Mouse (Mus musculus) neural tube, embryonic 13.5 days (tissue): Measurements from ENCODE around the gene Rpl35. TPM values are rescaled to one million over a fixed set of nuclear protein-coding genes. Genes with fewer than 3 reads are reported as not detected.

Source experiments
- ATAC-seq: fragments of 200-750 bp; cut with Nextera tagmentation; 2 replicates; pipeline ENCODE4 v1.8.0; 2017; ENCODE audit warnings: low read depth, mild to moderate bottlenecking, moderate TSS enrichment, moderate library complexity
- H3K27ac ChIP-seq: fragments of 300-500 bp; sonication (generic); replicated peaks from 2 replicates; pipeline ENCODE4 v1.5.1; 2015; ENCODE audit warnings: moderate library complexity, mild to moderate bottlenecking, inconsistent platforms
- H3K27me3 ChIP-seq: fragments of 300-500 bp; sonication (generic); 2 replicates; pipeline ENCODE4 v1.6.1; 2015; ENCODE audit warnings: mild to moderate bottlenecking, inconsistent platforms
- H3K36me3 ChIP-seq: fragments of 300-500 bp; sonication (generic); 2 replicates; pipeline ENCODE4 v1.6.1; 2015; ENCODE audit warnings: mild to moderate bottlenecking, inconsistent platforms
- H3K4me1 ChIP-seq: fragments of 300-500 bp; sonication (generic); replicated peaks from 2 replicates; pipeline ENCODE4 v1.6.1; 2015; ENCODE audit warnings: inconsistent platforms
- H3K4me2 ChIP-seq: fragments of 300-500 bp; sonication (generic); 2 replicates; pipeline ENCODE4 v1.6.1; 2015; ENCODE audit warnings: inconsistent platforms, mild to moderate bottlenecking, moderate library complexity
- H3K4me3 ChIP-seq: fragments of 300-500 bp; sonication (generic); 2 replicates; pipeline ENCODE4 v1.5.1; 2015; ENCODE audit warnings: mild to moderate bottlenecking, inconsistent platforms
- H3K9ac ChIP-seq: fragments of 300-500 bp; sonication (generic); 2 replicates; pipeline ENCODE4 v1.6.1; 2015; ENCODE audit warnings: moderate library complexity, mild to moderate bottlenecking, inconsistent platforms
- H3K9me3 ChIP-seq: fragments of 300-500 bp; sonication (generic); 2 replicates; pipeline ENCODE4 v1.6.1; 2016; ENCODE audit warnings: inconsistent platforms
- WGBS: fragments of 180-500 bp; shearing (Covaris S2); methylation state at CpG from one replicate; pipeline ENCODE4 v1.1.7; 2015; 5-methylcytosine and 5-hydroxymethylcytosine counted together
- polyA plus RNA-seq: library from polyadenylated mRNA; unstranded; fragments of >200 nt; fragmentation: Nextera tagmentation; extraction: Ambion mirVana; gene quantifications from 2 replicates; pipeline ENCODE4 v1.2.1, GENCODE M21; 2015

Rpl35 gene
- polyA plus RNA-seq, 1 experiment from 2014 or later: 755 TPM

DNA sequence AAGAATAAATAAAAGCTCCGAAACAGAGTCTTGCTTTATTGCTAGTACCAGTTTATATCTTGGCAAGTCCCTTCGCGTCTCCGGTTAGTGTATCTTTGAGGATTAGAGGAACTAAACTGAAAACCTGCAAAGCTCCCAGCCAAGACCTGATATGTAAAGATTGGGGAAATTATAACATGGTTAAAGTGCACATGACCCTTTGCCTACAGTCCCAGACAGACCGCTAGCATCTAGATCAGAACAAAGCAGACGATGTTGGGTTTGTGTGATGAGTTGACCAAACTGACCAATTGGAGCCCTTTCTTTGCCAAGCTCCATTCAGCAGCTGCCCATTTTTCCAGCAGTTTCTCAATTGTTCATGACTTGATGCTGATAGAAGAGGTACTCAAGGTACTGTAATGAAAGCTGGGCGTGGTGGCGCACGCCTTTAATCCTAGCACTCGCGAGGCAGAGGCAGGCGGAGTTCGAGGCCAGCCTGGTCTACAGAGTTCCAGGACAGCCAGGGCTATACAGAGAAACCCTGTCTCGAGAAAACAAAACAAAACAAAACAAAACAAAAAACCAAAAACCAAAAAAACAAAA lies 816 bp upstream of the Rpl35 start:
- Histone ChIP-seq H3K9me3 (no peaks in the 10 kb centered on the region), H3K27me3 (no peaks in the 10 kb centered on the region), H3K4me1 (peaks cover 66% of the 10 kb centered on the region), H3K4me2 (peak overlapping the region; percentile 95), H3K9ac (peak overlapping the region; percentile 85), H3K4me3 (peak overlapping the region; percentile 52), H3K36me3 (peaks cover 29% of the 10 kb centered on the region), H3K27ac (no peak overlapping the region)
- 93% methylated on average over 14 of the region's 14 CpGs for WGBS
- ATAC-seq: no peak

DNA sequence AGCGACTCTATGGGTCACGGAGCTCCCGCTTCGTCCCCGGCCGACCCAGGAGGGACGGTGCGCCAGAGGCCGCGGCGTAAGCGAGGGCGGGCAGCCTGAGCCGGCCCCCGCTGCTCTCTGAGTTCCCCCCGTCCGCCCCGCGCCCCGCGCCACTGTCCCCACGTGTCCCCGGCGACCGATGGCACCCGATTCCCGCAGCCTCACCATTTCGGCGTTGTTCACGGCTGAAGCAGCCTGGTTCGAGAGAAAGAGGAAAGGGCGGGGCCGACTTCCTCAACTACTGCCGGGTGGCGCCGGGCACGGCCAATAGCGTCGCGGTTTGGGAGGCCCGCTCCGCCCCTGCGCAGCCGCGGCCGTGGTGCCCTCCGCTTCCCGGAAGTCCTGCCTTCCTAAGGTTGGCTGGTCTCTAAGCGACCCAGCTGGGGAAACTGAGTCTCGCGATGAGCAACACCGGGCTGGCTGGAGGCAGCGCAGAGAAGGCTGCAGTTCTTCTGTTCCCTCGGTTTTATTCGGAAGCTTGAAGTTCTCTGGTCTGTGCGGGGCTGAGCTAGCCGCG lies 466 bp downstream of the Rpl35 start, which contains the start of gene Arpc5l:
Gene Arpc5l, plus strand, starts transcription at position 469 of the 556 bp plus-strand sequence.
- Histone ChIP-seq H3K9me3 (no peaks in the 10 kb centered on the region), H3K4me1 (peaks cover 55% of the 10 kb centered on the region), H3K4me3 (peak within 1 kb of the TSS; percentile 52), H3K27me3 (no peaks in the 10 kb centered on the region), H3K4me2 (peak within 1 kb of the TSS; percentile 95), H3K27ac (peak within 1 kb of the TSS; percentile 92), H3K9ac (peak within 1 kb of the TSS; percentile 85), H3K36me3 (peaks cover 39% of the 10 kb centered on the region)
- peak; percentile 87 for ATAC-seq
- under 1% methylated on average over 58 of the region's 58 CpGs for WGBS

DNA sequence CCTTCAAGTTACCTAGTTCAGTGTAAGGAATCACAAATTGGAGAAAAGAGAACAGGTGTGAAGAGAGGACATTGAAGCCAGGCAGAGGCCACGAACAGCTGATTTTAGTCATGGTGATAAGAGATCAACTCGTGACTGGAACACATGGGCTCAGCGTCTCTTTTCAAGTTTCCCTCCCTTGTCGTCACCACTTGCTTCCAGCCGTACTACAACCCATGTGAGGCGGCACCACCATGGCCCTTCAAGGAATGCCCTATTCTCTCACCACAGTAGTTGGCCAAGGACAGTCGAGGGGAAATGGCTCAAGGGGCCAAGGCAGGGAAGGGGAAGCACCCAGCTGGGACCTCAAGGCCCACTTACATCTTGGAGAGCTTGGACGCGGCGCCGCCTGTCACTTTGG lies 1.1 kb downstream of the Rpl35 start:
- ATAC-seq: 0 out of 2 replicates have a peak, but pooled peaks have one; percentile 10
- Histone ChIP-seq H3K9ac (peak overlapping the region; percentile 85), H3K27ac (peak overlapping the region; percentile 92), H3K27me3 (no peaks in the 10 kb centered on the region), H3K36me3 (peaks cover 45% of the 10 kb centered on the region), H3K4me3 (peak overlapping the region; percentile 52), H3K4me2 (peak overlapping the region; percentile 95), H3K9me3 (no peaks in the 10 kb centered on the region), H3K4me1 (peaks cover 50% of the 10 kb centered on the region)
- WGBS: under 1% methylated on average over 11 of the region's 11 CpGs

DNA sequence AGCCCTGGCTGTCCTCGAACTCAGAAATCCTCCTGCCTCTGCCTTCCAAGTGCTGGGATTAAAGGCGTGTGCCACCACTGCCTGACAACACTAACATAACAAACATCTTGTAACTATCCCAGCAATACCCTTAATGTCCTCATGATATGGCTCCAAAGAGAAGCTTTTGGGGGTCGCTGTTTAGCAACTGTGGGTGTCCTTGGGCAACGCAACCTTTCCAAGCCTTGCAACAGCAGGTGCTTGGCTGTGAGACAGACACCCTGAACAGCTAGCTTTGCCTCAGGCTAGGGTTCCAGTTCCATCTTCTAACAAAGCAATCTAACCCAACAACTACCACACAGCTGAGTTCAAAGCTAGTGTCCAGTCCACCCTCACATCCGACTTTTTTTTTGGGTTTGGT lies 1.9 kb downstream of the Rpl35 start:
- peaks cover 42% of the 10 kb centered on the region for H3K4me1 ChIP-seq
- peak overlapping the region; percentile 95 for H3K4me2 ChIP-seq
- peaks cover 46% of the 10 kb centered on the region for H3K36me3 ChIP-seq
- 65% methylated on average over 5 of the region's 5 CpGs for WGBS
- no peaks in the 10 kb centered on the region for H3K9me3 ChIP-seq
- no peak for ATAC-seq
- no peaks in the 10 kb centered on the region for H3K27me3 ChIP-seq
- H3K27ac ChIP-seq: no peak overlapping the region
- peak overlapping the region; percentile 85 for H3K9ac ChIP-seq
- H3K4me3 ChIP-seq: peak overlapping the region; percentile 52

DNA sequence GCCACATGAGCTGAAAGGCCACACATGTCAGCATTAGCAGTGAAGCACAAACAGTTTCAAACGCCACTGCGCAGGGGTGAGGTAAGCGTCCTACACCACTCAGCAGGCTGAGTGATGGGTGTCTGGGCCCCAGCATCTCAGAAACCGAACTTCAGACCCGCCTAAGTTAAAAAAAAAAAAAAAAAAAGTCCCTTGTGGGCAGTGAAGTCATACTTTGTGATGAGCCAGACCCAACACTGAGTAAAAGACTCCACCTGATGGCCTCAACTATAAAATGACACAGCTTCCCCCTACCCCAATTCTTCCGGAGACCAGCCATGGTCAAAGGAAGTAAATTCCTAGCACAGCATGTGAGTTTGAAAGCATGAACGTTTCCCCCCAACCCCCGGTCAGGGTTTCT lies 2.3 kb downstream of the Rpl35 start:
- peak overlapping the region; percentile 85 for H3K9ac ChIP-seq
- peak overlapping the region; percentile 52 for H3K4me3 ChIP-seq
- no peak overlapping the region for H3K27ac ChIP-seq
- peaks cover 46% of the 10 kb centered on the region for H3K36me3 ChIP-seq
- peak overlapping the region; percentile 95 for H3K4me2 ChIP-seq
- peaks cover 45% of the 10 kb centered on the region for H3K4me1 ChIP-seq
- WGBS: 52% methylated on average over 8 of the region's 8 CpGs
- no peaks in the 10 kb centered on the region for H3K9me3 ChIP-seq
- no peak for ATAC-seq
- no peaks in the 10 kb centered on the region for H3K27me3 ChIP-seq

DNA sequence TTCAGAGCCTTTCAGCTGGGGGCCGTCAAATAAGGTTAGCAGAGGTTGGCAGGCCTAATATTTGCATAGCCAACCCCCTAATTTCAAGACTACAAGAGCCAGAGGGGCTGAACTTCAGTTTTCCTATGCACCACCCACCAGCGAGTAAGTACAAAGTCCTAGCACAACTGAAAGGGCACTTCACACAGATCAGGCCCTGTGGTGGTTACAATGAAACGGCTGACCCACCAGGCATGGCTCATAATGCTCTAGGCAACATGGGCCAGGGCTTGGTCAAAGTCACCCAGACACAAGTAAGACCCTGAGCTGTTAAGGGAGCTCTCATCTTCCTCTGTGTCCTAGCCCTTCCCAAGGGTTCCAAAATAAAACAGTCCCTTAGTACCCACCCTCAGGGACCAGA lies 3.6 kb downstream of the Rpl35 start:
- WGBS: 86% methylated on average over 3 of the region's 3 CpGs
- Histone ChIP-seq H3K4me3 (no peak overlapping the region), H3K9ac (no peak overlapping the region), H3K4me1 (peaks cover 47% of the 10 kb centered on the region), H3K36me3 (peaks cover 46% of the 10 kb centered on the region), H3K9me3 (no peaks in the 10 kb centered on the region), H3K27me3 (0 out of 2 replicates have a peak, but pooled peaks cover 4% of the 10 kb centered on the region), H3K27ac (no peak overlapping the region), H3K4me2 (no peak overlapping the region)
- no peak for ATAC-seq

DNA sequence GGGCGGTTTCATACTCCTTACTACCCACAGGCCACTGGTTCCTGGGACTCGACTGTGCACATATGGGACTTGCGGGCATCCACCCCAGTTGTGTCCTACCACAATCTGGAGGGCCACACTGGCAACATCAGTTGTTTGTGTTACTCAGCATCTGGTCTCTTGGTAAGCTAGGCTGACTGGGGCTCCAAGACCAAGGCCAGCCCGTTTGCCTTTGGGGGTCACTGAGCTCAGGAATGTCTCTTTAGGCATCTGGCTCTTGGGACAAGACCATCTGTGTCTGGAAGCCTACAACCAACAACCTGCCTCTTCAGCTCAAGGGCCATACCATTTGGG lies 4.9 kb downstream of the Rpl35 start:
- 85% methylated on average over 4 of the region's 4 CpGs for whole genome bisulfite sequencing
- H3K9me3 ChIP-seq: no peaks in the 10 kb centered on the region
- peaks cover 46% of the 10 kb centered on the region for H3K36me3 ChIP-seq
- peaks cover 35% of the 10 kb centered on the region for H3K4me1 ChIP-seq
- ATAC-seq: no peak
- no peak overlapping the region for H3K4me2 ChIP-seq
- no peak overlapping the region for H3K27ac ChIP-seq
- H3K9ac ChIP-seq: no peak overlapping the region
- H3K27me3 ChIP-seq: 0 out of 2 replicates have a peak, but pooled peaks cover 4% of the 10 kb centered on the region
- H3K4me3 ChIP-seq: no peak overlapping the region

DNA sequence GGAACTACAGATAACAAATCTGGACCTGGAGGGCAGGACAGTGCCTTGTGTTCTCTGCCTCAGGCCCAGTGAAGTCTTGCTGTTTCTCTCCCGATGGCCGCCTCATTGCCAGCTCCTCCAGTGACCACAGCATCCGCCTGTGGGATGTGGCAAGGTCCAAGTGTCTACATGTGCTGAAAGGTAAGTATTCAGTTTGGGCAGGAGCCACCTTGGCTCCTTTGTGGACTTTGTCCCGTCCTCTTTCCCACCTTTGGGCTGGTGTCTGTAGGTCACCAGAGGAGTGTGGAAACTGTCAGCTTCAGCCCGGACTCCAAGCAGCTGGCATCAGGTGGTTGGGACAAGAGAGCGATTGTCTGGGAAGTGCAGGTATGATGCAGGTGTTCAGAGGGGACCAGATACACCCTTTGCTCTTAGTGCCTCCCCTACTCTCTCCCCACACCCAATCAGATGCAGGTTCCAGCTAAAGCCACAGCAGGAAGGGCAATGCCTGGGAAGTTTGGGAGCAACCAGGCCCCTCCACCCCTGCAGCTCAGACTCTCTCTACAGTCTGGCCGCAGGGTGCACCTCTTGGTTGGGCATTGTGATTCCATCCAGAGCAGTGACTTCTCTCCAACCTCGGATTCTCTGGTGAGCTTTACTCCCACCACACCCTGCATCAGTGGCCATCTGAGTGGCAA lies 5.4 kb downstream of the Rpl35 start:
- Histone ChIP-seq H3K4me3 (no peak overlapping the region), H3K27ac (no peak overlapping the region), H3K27me3 (0 out of 2 replicates have a peak, but pooled peaks cover 4% of the 10 kb centered on the region), H3K36me3 (peaks cover 46% of the 10 kb centered on the region), H3K9me3 (no peaks in the 10 kb centered on the region), H3K4me1 (peaks cover 35% of the 10 kb centered on the region), H3K9ac (no peak overlapping the region), H3K4me2 (no peak overlapping the region)
- WGBS: 69% methylated on average over 8 of the region's 8 CpGs
- ATAC-seq: no peak

DNA sequence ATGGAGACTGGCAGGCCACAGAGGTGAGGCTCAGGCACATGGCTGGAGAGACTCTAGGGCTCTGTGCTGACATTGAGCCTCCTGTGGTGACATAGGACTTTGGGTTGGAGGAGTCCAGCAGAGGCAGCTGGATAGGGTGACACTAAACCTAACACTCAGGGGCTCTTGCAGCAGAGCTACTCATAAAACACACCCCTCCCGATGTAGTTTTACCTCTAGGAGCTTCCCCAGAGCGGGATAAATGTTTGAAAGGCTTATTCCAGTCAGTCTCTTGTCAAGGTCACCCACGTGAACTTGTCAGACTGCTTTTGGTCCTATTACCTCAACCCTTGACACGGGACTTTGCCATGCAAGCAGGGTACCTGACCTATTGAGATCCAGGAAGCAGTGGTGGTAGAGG lies 6.0 kb downstream of the Rpl35 start:
- WGBS: 63% methylated on average over 4 of the region's 4 CpGs
- H3K4me3 ChIP-seq: no peak overlapping the region
- peaks cover 35% of the 10 kb centered on the region for H3K4me1 ChIP-seq
- 0 out of 2 replicates have a peak, but pooled peaks cover 4% of the 10 kb centered on the region for H3K27me3 ChIP-seq
- no peak overlapping the region for H3K9ac ChIP-seq
- peaks cover 46% of the 10 kb centered on the region for H3K36me3 ChIP-seq
- no peak overlapping the region for H3K27ac ChIP-seq
- ATAC-seq: no peak
- no peaks in the 10 kb centered on the region for H3K9me3 ChIP-seq
- no peak overlapping the region for H3K4me2 ChIP-seq

DNA sequence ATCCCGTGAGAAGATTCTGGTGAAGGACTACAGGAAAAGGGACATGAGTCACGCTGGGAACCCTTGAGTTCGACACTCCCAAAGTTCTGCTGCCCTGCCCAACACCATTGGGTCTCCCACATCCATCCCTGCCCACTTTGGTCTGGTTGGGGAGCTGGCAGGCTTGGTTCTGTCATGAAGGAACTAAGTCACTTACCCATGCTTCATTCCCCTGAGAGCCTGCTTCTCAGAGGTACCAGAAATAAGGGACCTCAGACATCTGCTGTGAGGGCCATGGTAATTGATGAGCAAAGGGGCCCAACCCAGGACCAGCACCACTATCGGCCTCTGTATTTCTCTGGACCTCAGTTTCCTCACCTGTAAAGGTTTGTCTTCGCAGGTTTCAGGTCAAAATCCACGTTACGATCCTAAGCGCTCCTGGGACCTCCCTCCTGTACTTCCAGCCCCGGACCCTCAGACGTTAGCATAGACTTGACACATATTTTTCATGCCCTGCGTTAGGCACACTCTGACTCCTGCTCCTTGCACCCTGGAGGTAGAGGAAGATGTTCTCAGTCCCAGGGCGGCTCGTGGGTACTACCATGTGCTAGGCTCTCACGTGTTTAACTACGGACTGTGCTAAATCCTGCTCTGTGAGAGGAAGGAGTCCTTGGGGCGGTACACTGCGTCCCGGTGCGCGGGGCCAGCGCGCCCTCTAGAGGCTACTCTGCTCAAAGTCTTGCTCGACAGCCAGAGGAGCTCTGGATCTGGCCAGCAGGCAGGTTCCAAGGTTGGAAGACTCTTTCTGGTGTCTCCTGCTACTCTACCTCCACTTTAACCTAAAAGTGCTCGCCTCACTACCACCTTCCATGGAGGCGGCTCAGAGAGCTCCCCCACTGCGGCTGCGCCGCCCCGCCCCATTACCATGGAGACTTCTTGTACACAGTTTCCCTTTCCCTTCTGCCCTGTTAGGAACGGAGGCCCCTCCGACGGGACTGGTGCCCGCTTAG lies 7.7 kb downstream of the Rpl35 start, which contains the start of gene Wdr38:
Gene Wdr38, plus strand, starts transcription at position 91 of the 989 bp plus-strand sequence.
- 16% methylated on average over 33 of the region's 33 CpGs for WGBS

DNA sequence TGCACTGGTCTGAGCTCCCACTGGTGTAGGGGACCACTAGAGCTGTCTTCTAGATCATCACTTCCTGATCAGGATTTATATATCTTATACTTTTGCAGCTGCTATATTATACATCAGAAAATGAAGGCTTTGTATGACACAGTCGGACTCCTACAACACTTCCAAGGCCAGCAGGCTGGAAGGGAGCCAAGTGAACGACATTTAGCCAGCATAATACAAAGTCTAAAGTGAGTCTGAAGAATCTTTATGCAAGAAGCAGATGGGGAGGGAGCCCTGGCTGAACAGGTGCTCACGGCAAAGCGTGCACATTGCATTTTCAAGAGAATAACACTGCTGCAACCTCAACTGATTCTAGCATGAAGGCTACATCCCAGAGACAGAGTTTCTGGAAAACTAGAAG lies 13.0 kb downstream of the Rpl35 start:
- H3K36me3 ChIP-seq: no peaks in the 10 kb centered on the region
- H3K9me3 ChIP-seq: no peaks in the 10 kb centered on the region
- H3K4me2 ChIP-seq: no peak overlapping the region
- no peak overlapping the region for H3K27ac ChIP-seq
- H3K27me3 ChIP-seq: 0 out of 2 replicates have a peak, but pooled peaks cover 4% of the 10 kb centered on the region
- H3K9ac ChIP-seq: no peak overlapping the region
- ATAC-seq: no peak
- peaks cover 10% of the 10 kb centered on the region for H3K4me1 ChIP-seq
- no peak overlapping the region for H3K4me3 ChIP-seq
- 45% methylated on average over 4 of the region's 4 CpGs for WGBS

More for the DNA sequence above, 7.7 kb downstream of the Rpl35 start, which contains the start of gene Wdr38:
- ATAC-seq: peak; percentile 93
- 0 out of 2 replicates have a peak, but pooled peaks cover 4% of the 10 kb centered on the region for H3K27me3 ChIP-seq
- peaks cover 34% of the 10 kb centered on the region for H3K36me3 ChIP-seq
- peak within 1 kb of the TSS; percentile 33 for H3K4me3 ChIP-seq
- peaks cover 20% of the 10 kb centered on the region for H3K4me1 ChIP-seq
- H3K9ac ChIP-seq: peak within 1 kb of the TSS; percentile 46
- no peak within 1 kb of the TSS for H3K27ac ChIP-seq
- peak within 1 kb of the TSS; percentile 51 for H3K4me2 ChIP-seq
- no peaks in the 10 kb centered on the region for H3K9me3 ChIP-seq
